Mouse (Mus musculus) stomach, postnatal 0 days (tissue): ENCODE data around the gene Tbc1d5.

Source experiments
- CTCF ChIP-seq: IDR thresholded peaks from 2 replicates; pipeline ENCODE4 v1.5.1; 2016; ENCODE audit warnings: antibody characterized with exemption, low read depth, mild to moderate bottlenecking, moderate library complexity
- EP300 ChIP-seq: optimal IDR thresholded peaks from 2 replicates; pipeline ENCODE3; 2016; ENCODE audit warnings: antibody characterized with exemption

GRCm38 (mm10) chr17:50867297-50867696 is 311.9 kb downstream of the Tbc1d5 start:
- TF ChIP-seq EP300 (no peak), CTCF (no peak)
